Mouse (Mus musculus) spleen, postnatal 10 days (tissue): ENCODE measurements around the gene Isg15.
"Not testable (repeated sequence)": the region's sequence is repeated elsewhere in the genome, so short reads cannot be mapped to it uniquely, and the experiment has no call there.

Source experiments
- DNase-seq, 2 experiments: peaks; one replicate each; pipeline ENCODE4 v3.0.0; 2021 to 2022; ENCODE audit warnings: low spot score in 2 of 2

The Isg15 gene

DNA sequence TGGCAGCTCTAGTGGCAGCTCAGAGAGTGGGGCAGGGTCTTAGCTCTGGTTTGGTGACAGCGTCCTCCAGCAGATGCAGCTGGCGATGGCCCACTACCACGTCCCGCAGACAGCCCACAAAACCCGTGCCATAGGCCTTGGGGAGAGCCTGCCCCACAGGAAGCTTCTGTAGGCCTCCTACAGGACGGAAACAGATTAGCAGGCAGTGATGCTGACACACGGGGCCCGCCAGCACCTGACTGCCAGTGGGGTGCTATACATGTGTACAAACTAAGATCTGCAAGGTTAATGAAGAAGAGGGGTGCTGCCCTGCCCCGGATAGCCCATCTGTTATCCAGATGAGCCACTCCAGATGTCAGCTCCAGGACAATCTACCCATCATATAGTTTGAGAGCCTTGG is 34.1 kb downstream of the Isg15 start:
- no peak for DNase-seq

DNA sequence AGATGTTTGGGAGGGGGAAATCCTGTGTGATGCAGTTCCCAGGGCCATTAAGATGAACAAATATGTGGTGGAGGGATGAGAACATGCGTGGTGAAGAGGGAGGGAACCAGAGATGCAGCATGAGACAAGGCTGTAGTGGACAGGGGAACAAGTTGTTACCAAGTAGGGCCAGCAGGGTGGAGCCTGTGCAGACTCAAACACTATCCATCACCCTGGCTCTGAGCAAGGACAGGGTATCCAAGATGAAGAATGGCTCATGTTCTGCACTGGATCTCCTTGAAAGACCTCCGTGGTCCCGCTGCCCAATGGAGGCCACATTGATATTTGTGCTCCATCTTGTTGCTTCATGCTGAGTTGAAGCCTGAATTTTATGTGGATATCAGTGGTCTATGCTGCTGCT is 45.8 kb downstream of the Isg15 start:
- DNase-seq, result no peak

DNA sequence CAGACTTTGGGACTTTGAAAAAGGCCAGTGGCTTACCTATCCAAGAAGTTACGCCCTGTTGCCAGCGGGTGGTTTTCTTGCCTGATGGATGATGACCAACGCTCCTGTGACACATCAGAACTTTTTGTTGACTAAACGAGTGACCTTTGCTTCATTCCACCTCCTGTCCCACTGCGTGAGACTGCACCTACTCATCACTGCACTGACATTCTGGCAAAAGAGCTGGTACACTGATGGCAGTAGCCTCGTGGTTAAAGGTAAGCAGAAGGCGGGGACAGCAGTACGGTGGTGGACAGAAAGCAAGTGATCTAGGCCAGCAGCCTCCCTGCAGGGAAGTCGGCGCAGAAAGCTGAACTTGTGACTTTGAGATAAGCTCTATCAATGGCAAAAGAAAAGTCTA is 49.7 kb downstream of the Isg15 start:
- DNase-seq, result not testable (repeated sequence)
